Mouse (Mus musculus): ENCODE results near the gene Flg2. TPM values are rescaled to one million over a fixed set of nuclear protein-coding genes. Genes with fewer than 3 reads are reported as not detected.

Gene Flg2
- not detected for total RNA-seq (2021)

DNA sequence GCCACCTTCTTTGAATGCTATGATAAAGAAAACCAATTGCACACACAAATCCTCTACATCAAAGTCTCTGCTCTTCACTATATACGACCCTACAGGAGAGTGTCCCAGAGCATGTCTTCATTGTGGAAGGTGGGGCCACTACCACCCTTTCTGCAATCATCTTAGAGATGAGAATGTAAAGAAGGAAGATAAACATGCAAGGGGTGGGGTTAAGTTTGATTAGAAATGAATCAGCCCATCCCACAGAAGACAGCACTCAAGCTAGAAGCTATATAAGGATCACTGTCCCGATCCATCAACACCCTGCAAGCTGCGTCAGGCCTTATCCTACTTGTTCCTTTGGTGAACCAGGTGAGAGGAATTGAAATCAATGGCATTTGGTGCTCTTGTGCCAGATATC, at the start of gene Flg2:
Flg2 (plus strand) TSS at position 301 of the 400 bp plus-strand sequence.
- no peak for DNase-seq (ENCODE audit: low spot score)
- intact Hi-C loops (cut with DNase I) = no loop called here

DNA sequence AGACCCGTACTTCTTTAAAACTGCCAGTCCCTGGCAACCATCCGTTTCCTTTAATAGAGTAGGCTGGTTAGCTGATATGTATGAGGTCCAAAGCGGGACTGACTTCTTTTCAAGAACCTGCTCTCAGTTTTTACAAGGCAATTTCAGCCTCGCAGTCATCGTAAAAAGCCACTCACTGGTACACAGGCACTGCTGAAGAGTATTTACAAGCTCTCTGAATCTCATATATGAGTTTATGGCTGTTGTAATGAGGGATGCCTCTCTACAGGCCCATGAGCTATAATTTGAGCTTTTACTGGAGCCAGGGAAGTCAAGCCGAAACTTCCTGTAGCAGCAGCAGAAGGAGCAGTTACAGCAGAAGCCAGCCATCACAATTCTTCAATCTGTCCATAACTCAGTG, 34.6 kb upstream of the Flg2 start:
- DNase-seq (ENCODE audit: low spot score) = no peak
- intact Hi-C loops (cut with DNase I) = no loop called here

DNA sequence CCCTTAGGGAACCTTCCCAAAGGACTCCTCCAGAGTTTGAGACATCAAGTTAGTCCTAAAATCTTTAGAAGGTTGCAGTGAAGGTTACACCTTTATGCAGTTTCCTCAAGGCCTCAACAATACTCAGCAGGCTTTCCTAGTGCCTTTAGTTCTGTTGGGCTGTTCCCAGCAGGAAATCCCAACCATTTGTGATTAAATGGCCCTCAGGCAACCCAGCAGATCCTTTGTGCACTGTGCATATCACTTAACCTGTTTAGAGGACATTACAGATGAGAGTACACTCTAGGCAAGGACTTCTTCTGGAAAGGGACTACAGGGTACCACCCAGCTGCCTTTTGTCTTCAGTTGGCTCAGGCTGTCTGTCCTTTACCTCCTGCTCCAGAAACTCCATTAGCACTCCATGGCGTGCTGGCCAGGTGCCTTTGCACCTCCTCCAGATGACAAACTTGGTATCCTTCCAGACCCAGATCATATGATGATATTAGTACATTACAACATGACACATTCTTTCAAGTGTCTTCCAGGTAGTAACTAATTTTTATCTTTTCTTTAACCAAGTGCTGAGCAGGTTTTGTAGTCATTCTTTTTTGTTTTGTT, 34.0 kb upstream of the Flg2 start:
- no peak for DNase-seq (ENCODE audit: low spot score)
- intact Hi-C loops (cut with DNase I) = no loop called here

DNA sequence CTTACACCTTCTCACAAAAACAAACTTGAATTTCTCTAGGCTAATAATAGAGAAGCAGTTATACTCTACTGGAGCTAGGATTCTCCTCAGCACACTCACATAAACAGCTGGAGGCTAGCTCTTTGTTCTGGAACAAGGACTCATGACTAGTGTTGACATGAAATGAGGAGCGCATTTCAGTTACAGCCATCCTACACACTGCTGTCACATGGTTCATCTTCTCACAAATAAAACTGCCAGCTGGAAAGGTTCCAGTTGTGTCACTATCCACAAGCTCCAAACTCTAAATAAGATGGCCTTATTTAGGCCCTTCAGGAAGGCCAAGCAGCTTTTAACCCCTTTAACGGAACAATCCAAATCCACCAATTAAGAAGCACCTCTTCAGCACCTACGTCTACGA, 16.2 kb upstream of the Flg2 start:
- DNase-seq (ENCODE audit: low spot score) = no peak
- intact Hi-C loops (cut with DNase I) = no loop called here

DNA sequence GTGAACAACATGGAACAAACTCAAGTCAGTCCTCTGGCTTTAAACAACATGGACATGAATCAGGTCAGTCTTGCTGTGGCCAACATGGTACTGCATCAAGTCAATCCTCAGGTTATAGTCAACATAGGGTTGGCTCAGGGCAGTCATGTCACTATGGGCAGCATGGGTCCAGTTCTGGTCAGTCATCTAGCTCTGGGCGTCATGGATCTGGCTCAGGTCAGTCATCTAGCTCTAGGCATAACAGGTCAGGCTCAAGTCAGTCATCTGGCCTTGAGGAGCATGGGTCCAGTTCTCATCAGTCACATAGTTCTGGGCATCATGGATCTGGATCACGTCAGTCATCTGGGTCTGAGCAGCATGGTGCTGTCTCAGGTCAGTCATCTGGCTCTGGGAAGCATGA, 4.9 kb downstream of the Flg2 start:
- intact Hi-C loops (cut with DNase I) = no loop called here
- no peak for DNase-seq (ENCODE audit: low spot score)

DNA sequence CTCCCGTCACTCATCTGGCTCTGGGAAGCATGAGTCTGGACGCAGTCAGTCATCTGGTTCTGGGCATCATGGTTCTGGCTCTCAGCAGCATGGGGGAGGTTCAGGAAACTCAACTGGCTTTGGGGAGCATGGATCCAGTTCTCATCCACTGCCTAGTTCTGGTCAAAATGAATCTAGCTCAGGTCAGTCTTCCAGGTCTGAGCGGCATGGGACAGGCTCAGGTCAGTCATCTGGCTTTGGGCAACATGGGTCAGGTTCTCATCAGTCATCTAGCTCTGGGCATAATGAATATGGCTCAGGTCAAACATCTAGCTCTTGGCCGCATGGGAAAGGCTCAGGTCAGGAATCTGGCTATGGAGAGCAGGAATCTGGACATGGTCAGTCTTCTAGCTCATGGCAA, 5.4 kb downstream of the Flg2 start:
- intact Hi-C loops (cut with DNase I) = no loop called here
- DNase-seq (ENCODE audit: low spot score) = no peak

Other genes with a start within 250 kb of the Flg2 start
- gene Lce3d, start 239.9 kb upstream of the Flg2 start, total RNA-seq (2021) = not detected
- not detected for gene Lce3e, start 230.2 kb upstream of the Flg2 start, total RNA-seq (2021)
- gene Lce3f, start 205.1 kb upstream of the Flg2 start, total RNA-seq (2021) = not detected
- gene Crct1, start 181.6 kb upstream of the Flg2 start, total RNA-seq (2021) = not detected
- gene Lce1m, start 178.2 kb upstream of the Flg2 start, total RNA-seq (2021) = not detected
- gene Gm4858, start 128.5 kb upstream of the Flg2 start, total RNA-seq (2021) = not detected
- not detected for gene Crnn, start 52.5 kb upstream of the Flg2 start, total RNA-seq (2021)
- gene Flg, start 76.2 kb downstream of the Flg2 start, total RNA-seq (2021) = not detected
- gene Hrnr, start 122.5 kb downstream of the Flg2 start, total RNA-seq (2021) = not detected
- not detected for gene Rptn, start 196.4 kb downstream of the Flg2 start, total RNA-seq (2021)
- gene Tchh, start 245.1 kb downstream of the Flg2 start, total RNA-seq (2021) = under 1 TPM; 0.03 to 0.05 TPM

Data from heart, postnatal 25 days (tissue).